Mouse (Mus musculus) kidney, adult 2 months (tissue): ENCODE measurements around the gene Lor. TPM values are rescaled to one million over a fixed set of nuclear protein-coding genes. Genes with fewer than 3 reads are reported as not detected.
A peak's percentile ranks its signal among the peaks of the same experiment; 100 is the strongest.

Experiments
- DNase-seq: peaks from one replicate; pipeline ENCODE4 v3.0.0; 2021
- H3K27ac ChIP-seq: fragments of 200-500 bp; 2 replicates; pipeline ENCODE4 v1.5.1; 2012; ENCODE audit warnings: low read depth, low read length, control low read depth, inconsistent platforms; ENCODE audit not compliant: insufficient read depth
- H3K27me3 ChIP-seq: fragments of 200-500 bp; replicated peaks from 2 replicates; pipeline ENCODE4 v1.6.1; 2012; ENCODE audit warnings: mild to moderate bottlenecking, moderate library complexity, low read length, inconsistent platforms; ENCODE audit not compliant: control insufficient read depth, insufficient read depth
- H3K36me3 ChIP-seq: fragments of 200-500 bp; 2 replicates; pipeline ENCODE4 v1.6.1; 2012; ENCODE audit warnings: mild to moderate bottlenecking, moderate library complexity, low read length, inconsistent platforms; ENCODE audit not compliant: control insufficient read depth, insufficient read depth
- H3K4me1 ChIP-seq: fragments of 200-500 bp; 2 replicates; pipeline ENCODE4 v1.6.1; 2011; ENCODE audit warnings: low read length; ENCODE audit not compliant: control insufficient read depth, insufficient read depth
- H3K4me3 ChIP-seq: fragments of 200-500 bp; 2 replicates; pipeline ENCODE4 v1.5.1; 2011; ENCODE audit warnings: mild to moderate bottlenecking, low read depth, low read length, control low read depth; ENCODE audit not compliant: insufficient read depth
- CTCF ChIP-seq: fragments of 200-500 bp; conservative IDR thresholded peaks from 2 replicates; pipeline ENCODE4 v1.5.1; 2011; ENCODE audit warnings: low read depth, mild to moderate bottlenecking, control low read depth, low read length, moderate library complexity, mixed read lengths; ENCODE audit not compliant: insufficient read depth, insufficient read length
- POLR2A ChIP-seq: fragments of 200-500 bp; IDR thresholded peaks from one replicate; pipeline ENCODE4 v1.6.1; 2011; ENCODE audit warnings: low read depth, low read length, control low read depth
- WGBS: fragments of 180-500 bp; shearing (Covaris S2); methylation state at CpG from one replicate; pipeline ENCODE4 v1.1.7; 2018; 5-methylcytosine and 5-hydroxymethylcytosine counted together
- polyA plus RNA-seq: library from polyadenylated mRNA; depleted of rRNA; stranded (reverse); fragments of >200 nt; gene quantifications from 2 replicates; pipeline ENCODE4 v1.2.3, GENCODE M21; 2012; rRNA removed

Gene Lor
- polyA plus RNA-seq, 1 experiment: 0.17 TPM

DNA sequence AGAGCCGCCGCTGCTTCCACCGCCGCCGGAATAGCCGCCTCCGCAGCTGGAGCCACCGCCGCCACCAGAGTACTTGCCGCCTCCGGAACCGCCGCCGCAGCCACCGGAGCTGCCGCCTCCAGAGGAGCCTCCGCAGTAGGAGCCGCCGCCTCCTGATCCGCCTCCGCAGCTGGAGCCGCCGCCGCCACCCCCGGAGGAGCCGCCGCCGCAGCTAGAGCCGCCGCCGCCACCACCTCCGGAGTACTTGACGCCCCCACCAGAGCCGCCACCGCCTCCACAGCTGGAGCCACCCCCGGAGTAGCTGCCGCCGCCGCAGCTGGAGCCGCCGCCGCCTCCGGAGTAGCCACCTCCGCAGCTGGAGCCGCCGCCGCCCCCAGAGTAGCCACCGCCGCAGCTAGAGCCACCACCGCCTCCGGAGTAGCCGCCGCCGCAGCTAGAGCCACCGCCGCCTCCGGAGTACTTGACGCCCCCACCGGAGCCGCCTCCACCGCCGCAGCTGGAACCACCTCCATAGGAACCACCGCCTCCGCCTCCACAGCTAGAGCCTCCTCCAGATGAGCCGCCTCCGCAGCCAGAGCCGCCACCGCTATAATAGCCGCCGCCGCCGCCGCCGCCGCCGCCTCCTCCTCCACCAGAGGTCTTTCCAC lies 1.5 kb downstream of the Lor start:
- H3K27ac ChIP-seq: no peak overlapping the region
- no peaks in the 10 kb centered on the region for H3K4me1 ChIP-seq
- H3K36me3 ChIP-seq: no peaks in the 10 kb centered on the region
- H3K27me3 ChIP-seq: peaks cover 6% of the 10 kb centered on the region
- under 1% methylated on average over 64 of the region's 76 CpGs for WGBS
- DNase-seq: peak; percentile 29
- no peak for TF ChIP-seq POLR2A
- no peak for TF ChIP-seq CTCF
- peak overlapping the region; percentile 93 for H3K4me3 ChIP-seq

GRCm38 (mm10) chr3:92080462-92081284 lies 2.3 kb downstream of the Lor start:
- Histone ChIP-seq H3K27me3 (peaks cover 6% of the 10 kb centered on the region), H3K27ac (peak overlapping the region; percentile 59), H3K4me1 (no peaks in the 10 kb centered on the region), H3K4me3 (peak overlapping the region; percentile 93), H3K36me3 (no peaks in the 10 kb centered on the region)
- WGBS: under 1% methylated on average over 67 of the region's 82 CpGs
- TF ChIP-seq CTCF (0 out of 2 replicates have a peak, but pooled peaks have one; percentile 8), POLR2A (no peak)
- peak; percentile 74 for DNase-seq

- TF ChIP-seq POLR2A (no peak), CTCF (0 out of 2 replicates have a peak, but pooled peaks have one; percentile 2)
- Histone ChIP-seq H3K36me3 (no peaks in the 10 kb centered on the region), H3K4me3 (no peak overlapping the region), H3K4me1 (no peaks in the 10 kb centered on the region), H3K27ac (no peak overlapping the region), H3K27me3 (no peaks in the 10 kb centered on the region)
- 48% methylated on average over 6 of the region's 6 CpGs for WGBS
- peak; percentile 49 for DNase-seq
Measured at GRCm38 (mm10) chr3:92050382-92051054, 32.4 kb downstream of the Lor start.

DNA sequence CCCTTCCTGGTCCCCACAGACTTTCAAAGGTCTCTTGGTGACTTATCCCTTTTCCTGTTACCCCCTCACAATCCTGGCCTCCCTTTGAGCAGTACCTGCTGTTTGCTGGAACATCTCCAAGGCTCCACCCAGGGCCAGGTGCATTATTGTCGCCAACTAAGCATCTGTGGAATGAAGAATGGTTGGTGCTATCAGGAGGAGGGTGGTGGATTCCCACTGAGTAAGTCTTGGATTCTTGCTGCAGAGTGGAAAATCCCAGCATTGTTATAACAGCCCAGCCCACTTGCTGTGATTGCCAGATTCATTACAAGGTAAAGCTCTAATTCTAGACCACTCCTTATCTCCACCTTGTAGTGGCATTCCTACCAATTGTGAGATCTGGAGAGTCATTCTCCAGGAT lies 49.0 kb downstream of the Lor start:
- no peaks in the 10 kb centered on the region for H3K4me1 ChIP-seq
- H3K4me3 ChIP-seq: no peak overlapping the region
- no peaks in the 10 kb centered on the region for H3K36me3 ChIP-seq
- no peak for DNase-seq
- WGBS: 74% methylated on average over 1 of the region's 1 CpGs
- TF ChIP-seq CTCF (no peak), POLR2A (no peak)
- H3K27me3 ChIP-seq: no peaks in the 10 kb centered on the region; the same call in 1 of the 2 replicates
- no peak overlapping the region for H3K27ac ChIP-seq

DNA sequence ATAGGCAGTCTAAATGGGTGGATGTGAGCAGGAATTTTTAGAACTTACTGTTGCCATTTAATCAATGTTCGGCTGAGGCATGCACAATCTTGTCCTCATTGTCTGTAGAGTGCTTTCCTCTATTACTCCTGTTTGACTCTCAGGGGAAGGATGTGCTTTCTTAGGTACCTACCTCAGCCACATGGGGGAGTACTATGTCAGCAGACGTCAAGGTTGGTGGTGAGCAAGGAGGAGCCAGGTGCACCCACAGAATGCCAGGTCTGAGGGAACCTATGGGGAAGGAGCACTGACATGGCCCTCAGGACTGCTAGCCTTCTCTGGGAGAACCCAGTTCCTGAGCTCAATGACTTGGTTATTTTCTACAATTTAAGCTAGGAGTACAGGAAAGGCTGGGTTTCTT lies 49.7 kb downstream of the Lor start:
- Histone ChIP-seq H3K36me3 (no peaks in the 10 kb centered on the region), H3K4me3 (no peak overlapping the region), H3K4me1 (no peaks in the 10 kb centered on the region), H3K27ac (no peak overlapping the region), H3K27me3 (no peaks in the 10 kb centered on the region; the same call in 1 of the 2 replicates)
- no peak for DNase-seq
- TF ChIP-seq CTCF (no peak), POLR2A (no peak)
- WGBS: 53% methylated on average over 2 of the region's 2 CpGs

Other genes with a start within 250 kb of the Lor start
- gene Pglyrp3, start 68.6 kb downstream of the Lor start, polyA plus RNA-seq: not detected in 2 replicates
- not detected in 2 replicates for gene Prr9, start 40.8 kb upstream of the Lor start, polyA plus RNA-seq
- gene Lelp1, start 59.6 kb upstream of the Lor start, polyA plus RNA-seq: 0.15 TPM in 1 of 2 replicates, not detected in the other
- gene Sprr2a1, start 132.7 kb upstream of the Lor start, polyA plus RNA-seq: 0.62 and 0.66 TPM in 2 replicates
- gene Sprr2a2, start 132.8 kb upstream of the Lor start, polyA plus RNA-seq: 83.9 and 143 TPM in 2 replicates
- gene Sprr2a3, start 202.3 kb upstream of the Lor start, polyA plus RNA-seq: 4.7 and 6.1 TPM in 2 replicates
- gene Sprr2b, start 233.5 kb upstream of the Lor start, polyA plus RNA-seq: not detected in 2 replicates